Mouse (Mus musculus): ENCODE results near the gene Cdk19. TPM values are rescaled to one million over a fixed set of nuclear protein-coding genes. Genes with fewer than 3 reads are reported as not detected.
"Not testable (repeated sequence)": the region's sequence is repeated elsewhere in the genome, so short reads cannot be mapped to it uniquely, and the experiment has no call there.

Gene Cdk19
- polyA plus RNA-seq, 1 experiment from 2014 or later = 8.6 TPM

GRCm38 (mm10) chr10:40416944-40417343, 77.6 kb downstream of the Cdk19 start:
- no peaks in the 10 kb centered on the region for H3K4me1 ChIP-seq
- no peak overlapping the region for H3K4me2 ChIP-seq
- no peak overlapping the region for H3K4me3 ChIP-seq
- no peak overlapping the region for H3K27ac ChIP-seq
- no peaks in the 10 kb centered on the region for H3K36me3 ChIP-seq (replicated peaks)
- no peaks in the 10 kb centered on the region for H3K9me3 ChIP-seq
- no peak for ATAC-seq (replicated peaks)
- no peak overlapping the region for H3K9ac ChIP-seq
- H3K27me3 ChIP-seq (replicated peaks) = no peaks in the 10 kb centered on the region
- 79% methylated on average over 7 of the region's 7 CpGs for WGBS

GRCm38 (mm10) chr10:40419841-40420240, 80.5 kb downstream of the Cdk19 start:
- no peaks in the 10 kb centered on the region for H3K4me1 ChIP-seq
- ATAC-seq (replicated peaks) = no peak
- no peaks in the 10 kb centered on the region for H3K36me3 ChIP-seq (replicated peaks)
- 86% methylated on average over 4 of the region's 4 CpGs for WGBS
- no peaks in the 10 kb centered on the region for H3K27me3 ChIP-seq (replicated peaks)
- no peak overlapping the region for H3K4me2 ChIP-seq
- no peaks in the 10 kb centered on the region for H3K9me3 ChIP-seq
- H3K27ac ChIP-seq = no peak overlapping the region
- H3K4me3 ChIP-seq = no peak overlapping the region
- no peak overlapping the region for H3K9ac ChIP-seq

- Histone ChIP-seq H3K4me1 (peaks cover 5% of the 10 kb centered on the region; the same call in 1 of the 2 replicates), H3K36me3 (replicated peaks) (no peaks in the 10 kb centered on the region), H3K9ac (no peak overlapping the region), H3K4me3 (no peak overlapping the region), H3K4me2 (no peak overlapping the region), H3K27me3 (replicated peaks) (no peaks in the 10 kb centered on the region), H3K9me3 (no peaks in the 10 kb centered on the region), H3K27ac (no peak overlapping the region)
- WGBS = 77% methylated on average over 2 of the region's 2 CpGs
- ATAC-seq (replicated peaks) = no peak
Observed at GRCm38 (mm10) chr10:40420703-40421102, 81.3 kb downstream of the Cdk19 start.

- H3K27me3 ChIP-seq (replicated peaks) = no peaks in the 10 kb centered on the region
- no peak for ATAC-seq (replicated peaks)
- H3K4me1 ChIP-seq = peaks cover 6% of the 10 kb centered on the region; the same call in 1 of the 2 replicates
- WGBS = 90% methylated on average over 2 of the region's 2 CpGs
- no peak overlapping the region for H3K4me3 ChIP-seq
- H3K9ac ChIP-seq = no peak overlapping the region
- no peak overlapping the region for H3K27ac ChIP-seq
- H3K36me3 ChIP-seq (replicated peaks) = no peaks in the 10 kb centered on the region
- no peaks in the 10 kb centered on the region for H3K9me3 ChIP-seq
- no peak overlapping the region for H3K4me2 ChIP-seq
Observed at GRCm38 (mm10) chr10:40421724-40422123, 82.4 kb downstream of the Cdk19 start.

- Histone ChIP-seq H3K27ac (no peak overlapping the region), H3K27me3 (replicated peaks) (no peaks in the 10 kb centered on the region), H3K9me3 (no peaks in the 10 kb centered on the region), H3K36me3 (replicated peaks) (no peaks in the 10 kb centered on the region), H3K4me2 (no peak overlapping the region), H3K4me3 (no peak overlapping the region), H3K9ac (no peak overlapping the region), H3K4me1 (peaks cover 6% of the 10 kb centered on the region; the same call in 1 of the 2 replicates)
- no peak for ATAC-seq (replicated peaks)
- WGBS = 55% methylated on average over 4 of the region's 4 CpGs
Observed at GRCm38 (mm10) chr10:40422696-40423095, 83.3 kb downstream of the Cdk19 start.

- H3K4me1 ChIP-seq = not testable (repeated sequence)
Observed at GRCm38 (mm10) chr10:40424428-40424827, 85.1 kb downstream of the Cdk19 start.

GRCm38 (mm10) chr10:40425243-40426095, 86.1 kb downstream of the Cdk19 start:
- peaks cover 6% of the 10 kb centered on the region; the same call in 1 of the 2 replicates for H3K4me1 ChIP-seq
- H3K4me3 ChIP-seq = 0 out of 2 replicates have a peak overlapping the region, but pooled peaks have one; percentile 12
- H3K9me3 ChIP-seq = no peaks in the 10 kb centered on the region
- no peak overlapping the region for H3K27ac ChIP-seq
- WGBS = 40% methylated on average over 18 of the region's 18 CpGs
- H3K27me3 ChIP-seq (replicated peaks) = no peaks in the 10 kb centered on the region
- no peak overlapping the region for H3K9ac ChIP-seq
- no peak for ATAC-seq (replicated peaks)
- no peaks in the 10 kb centered on the region for H3K36me3 ChIP-seq (replicated peaks)
- H3K4me2 ChIP-seq = peak overlapping the region; percentile 39

More at GRCm38 (mm10) chr10:40424428-40424827, 85.1 kb downstream of the Cdk19 start:
- H3K27me3 ChIP-seq (replicated peaks); H3K9ac ChIP-seq; H3K4me2 ChIP-seq; H3K27ac ChIP-seq; ATAC-seq (replicated peaks); H3K36me3 ChIP-seq (replicated peaks); H3K9me3 ChIP-seq; H3K4me3 ChIP-seq: not testable (repeated sequence)
- 85% methylated on average over 4 of the region's 4 CpGs for WGBS

- no peaks in the 10 kb centered on the region for H3K27me3 ChIP-seq (replicated peaks)
- no peak overlapping the region for H3K9ac ChIP-seq
- no peak overlapping the region for H3K27ac ChIP-seq
- peaks cover 6% of the 10 kb centered on the region; the same call in 1 of the 2 replicates for H3K4me1 ChIP-seq
- no peak overlapping the region for H3K4me2 ChIP-seq
- H3K4me3 ChIP-seq = no peak overlapping the region
- no peaks in the 10 kb centered on the region for H3K9me3 ChIP-seq
- ATAC-seq (replicated peaks) = no peak
- no peaks in the 10 kb centered on the region for H3K36me3 ChIP-seq (replicated peaks)
- WGBS = 54% methylated on average over 6 of the region's 6 CpGs
Observed at GRCm38 (mm10) chr10:40426096-40426450, 86.7 kb downstream of the Cdk19 start.

GRCm38 (mm10) chr10:40428633-40429032, 89.3 kb downstream of the Cdk19 start:
- no peaks in the 10 kb centered on the region for H3K36me3 ChIP-seq (replicated peaks)
- H3K4me1 ChIP-seq = peaks cover 6% of the 10 kb centered on the region; the same call in 1 of the 2 replicates
- H3K4me3 ChIP-seq = no peak overlapping the region

GRCm38 (mm10) chr10:40429081-40429480, 89.7 kb downstream of the Cdk19 start:
- no peak overlapping the region for H3K27ac ChIP-seq
- no peak for ATAC-seq (replicated peaks)

More at GRCm38 (mm10) chr10:40428633-40429032, 89.3 kb downstream of the Cdk19 start:
- H3K4me2 ChIP-seq = no peak overlapping the region
- H3K9me3 ChIP-seq = no peaks in the 10 kb centered on the region
- H3K9ac ChIP-seq = no peak overlapping the region
- no peak for ATAC-seq (replicated peaks)
- no peaks in the 10 kb centered on the region for H3K27me3 ChIP-seq (replicated peaks)
- H3K27ac ChIP-seq = no peak overlapping the region
- 84% methylated on average over 6 of the region's 6 CpGs for WGBS

GRCm38 (mm10) chr10:40430209-40430608, 90.8 kb downstream of the Cdk19 start:
- Histone ChIP-seq H3K36me3 (replicated peaks) (no peaks in the 10 kb centered on the region), H3K4me1 (peaks cover 6% of the 10 kb centered on the region; the same call in 1 of the 2 replicates), H3K9ac (no peak overlapping the region), H3K9me3 (no peaks in the 10 kb centered on the region), H3K4me3 (no peak overlapping the region), H3K27me3 (replicated peaks) (no peaks in the 10 kb centered on the region), H3K4me2 (no peak overlapping the region), H3K27ac (no peak overlapping the region)
- no peak for ATAC-seq (replicated peaks)
- 94% methylated on average over 4 of the region's 4 CpGs for WGBS

More at GRCm38 (mm10) chr10:40429081-40429480, 89.7 kb downstream of the Cdk19 start:
- Histone ChIP-seq H3K9ac (no peak overlapping the region), H3K36me3 (replicated peaks) (no peaks in the 10 kb centered on the region), H3K4me3 (no peak overlapping the region), H3K4me2 (no peak overlapping the region), H3K9me3 (no peaks in the 10 kb centered on the region), H3K4me1 (peaks cover 6% of the 10 kb centered on the region; the same call in 1 of the 2 replicates), H3K27me3 (replicated peaks) (no peaks in the 10 kb centered on the region)
- 72% methylated on average over 2 of the region's 2 CpGs for WGBS

GRCm38 (mm10) chr10:40431957-40432356, 92.6 kb downstream of the Cdk19 start:
- Histone ChIP-seq H3K36me3 (replicated peaks) (no peaks in the 10 kb centered on the region), H3K4me3 (no peak overlapping the region), H3K4me2 (no peak overlapping the region), H3K27ac (no peak overlapping the region), H3K27me3 (replicated peaks) (no peaks in the 10 kb centered on the region), H3K9me3 (no peaks in the 10 kb centered on the region), H3K9ac (no peak overlapping the region), H3K4me1 (no peaks in the 10 kb centered on the region)
- WGBS = 94% methylated on average over 3 of the region's 3 CpGs
- ATAC-seq (replicated peaks) = no peak

- H3K9me3 ChIP-seq = no peaks in the 10 kb centered on the region
- WGBS = 92% methylated on average over 9 of the region's 9 CpGs
- H3K9ac ChIP-seq = no peak overlapping the region
- H3K27ac ChIP-seq = no peak overlapping the region
- no peaks in the 10 kb centered on the region for H3K4me1 ChIP-seq
- H3K4me3 ChIP-seq = no peak overlapping the region
- no peak overlapping the region for H3K4me2 ChIP-seq
- ATAC-seq (replicated peaks) = no peak
- H3K27me3 ChIP-seq (replicated peaks) = no peaks in the 10 kb centered on the region
- no peaks in the 10 kb centered on the region for H3K36me3 ChIP-seq (replicated peaks)
Observed at GRCm38 (mm10) chr10:40432375-40432774, 93.0 kb downstream of the Cdk19 start.
